Mouse (Mus musculus) embryonic facial prominence, embryonic 14.5 days (tissue): ENCODE results near the gene Chst8. TPM values are rescaled to one million over a fixed set of nuclear protein-coding genes. Genes with fewer than 3 reads are reported as not detected.
A peak's percentile ranks its signal among the peaks of the same experiment; 100 is the strongest.

Experiments used
- ATAC-seq: fragments of 200-750 bp; cut with Nextera tagmentation; 2 replicates; pipeline ENCODE4 v1.8.0; 2017; ENCODE audit warnings: low read depth, moderate number of reproducible peaks, moderate TSS enrichment
- DNase-seq: peaks from one replicate; pipeline ENCODE4 v3.0.0-alpha.2; 2015; ENCODE audit warnings: low spot score
- H3K27ac ChIP-seq: fragments of 300-500 bp; sonication (generic); replicated peaks from 2 replicates; pipeline ENCODE4 v1.5.1; 2014; ENCODE audit warnings: low read depth, mild to moderate bottlenecking, low read length, moderate library complexity
- H3K27me3 ChIP-seq: fragments of 300-500 bp; sonication (generic); replicated peaks from 2 replicates; pipeline ENCODE4 v1.6.1; 2014; ENCODE audit warnings: low read length; ENCODE audit not compliant: control insufficient read depth, insufficient read depth
- H3K36me3 ChIP-seq: fragments of 300-500 bp; sonication (generic); 2 replicates; pipeline ENCODE4 v1.6.1; 2014; ENCODE audit warnings: low read length, mixed read lengths; ENCODE audit not compliant: control insufficient read depth, insufficient read depth
- H3K4me1 ChIP-seq: fragments of 300-500 bp; sonication (generic); 2 replicates; pipeline ENCODE4 v1.6.1; 2014; ENCODE audit warnings: antibody characterized with exemption, low read length; ENCODE audit not compliant: control insufficient read depth, insufficient read depth
- H3K4me2 ChIP-seq: fragments of 300-500 bp; sonication (generic); 2 replicates; pipeline ENCODE4 v1.6.1; 2014; ENCODE audit warnings: low read depth, mild to moderate bottlenecking, low read length, moderate library complexity, mixed read lengths
- H3K4me3 ChIP-seq: fragments of 300-500 bp; sonication (generic); 2 replicates; pipeline ENCODE4 v1.5.1; 2014; ENCODE audit warnings: low read depth, mild to moderate bottlenecking, low read length
- H3K9ac ChIP-seq: fragments of 300-500 bp; sonication (generic); 2 replicates; pipeline ENCODE4 v1.6.1; 2014; ENCODE audit warnings: low read depth, mild to moderate bottlenecking, low read length, moderate library complexity, mixed read lengths
- H3K9me3 ChIP-seq: fragments of 300-500 bp; sonication (generic); 2 replicates; pipeline ENCODE4 v1.6.1; 2016; ENCODE audit warnings: low read length; ENCODE audit not compliant: control insufficient read depth
- WGBS: fragments of 180-500 bp; shearing (Covaris S2); extraction: QIAGEN DNeasy Blood & Tissue Kit; methylation state at CpG from one replicate; pipeline ENCODE4 v1.1.7; 2014; 5-methylcytosine and 5-hydroxymethylcytosine counted together
- polyA plus RNA-seq: library from polyadenylated mRNA; unstranded; fragments of >200 nt; fragmentation: Nextera tagmentation; extraction: Ambion mirVana; gene quantifications from 2 replicates; pipeline ENCODE4 v1.2.1, GENCODE M21; 2014

The Chst8 gene
- polyA plus RNA-seq, 1 experiment from 2014 or later = 5.3 TPM

GRCm38 (mm10) chr7:34647052-34647451 is 165.5 kb downstream of the Chst8 start:
- Histone ChIP-seq H3K9ac (no peak overlapping the region), H3K27ac (no peak overlapping the region), H3K4me1 (peaks cover 8% of the 10 kb centered on the region), H3K9me3 (no peaks in the 10 kb centered on the region), H3K27me3 (no peaks in the 10 kb centered on the region), H3K4me2 (no peak overlapping the region), H3K4me3 (no peak overlapping the region), H3K36me3 (peaks cover 82% of the 10 kb centered on the region)
- DNase-seq (peak; percentile 58), ATAC-seq (no peak)
- 62% methylated on average over 9 of the region's 9 CpGs for WGBS

- Histone ChIP-seq H3K4me3 (no peak overlapping the region), H3K27me3 (no peaks in the 10 kb centered on the region), H3K9ac (no peak overlapping the region), H3K4me1 (peaks cover 3% of the 10 kb centered on the region; the same call in 1 of the 2 replicates), H3K9me3 (no peaks in the 10 kb centered on the region), H3K4me2 (no peak overlapping the region), H3K36me3 (peaks cover 90% of the 10 kb centered on the region), H3K27ac (no peak overlapping the region)
- WGBS = 85% methylated on average over 12 of the region's 12 CpGs
- DNase-seq (no peak), ATAC-seq (no peak)
Measured at GRCm38 (mm10) chr7:34646144-34646795, 166.2 kb downstream of the Chst8 start.

GRCm38 (mm10) chr7:34645623-34646022 is 166.9 kb downstream of the Chst8 start:
- no peak for ATAC-seq
- Histone ChIP-seq H3K4me2 (no peak overlapping the region), H3K27ac (no peak overlapping the region), H3K4me3 (no peak overlapping the region), H3K36me3 (peaks cover 95% of the 10 kb centered on the region), H3K4me1 (peaks cover 3% of the 10 kb centered on the region; the same call in 1 of the 2 replicates), H3K27me3 (no peaks in the 10 kb centered on the region), H3K9me3 (no peaks in the 10 kb centered on the region), H3K9ac (no peak overlapping the region)
- 84% methylated on average over 2 of the region's 2 CpGs for WGBS
- no peak for DNase-seq

- H3K9ac ChIP-seq = no peak overlapping the region
- no peak overlapping the region for H3K4me2 ChIP-seq
- H3K9me3 ChIP-seq = no peaks in the 10 kb centered on the region
- H3K27ac ChIP-seq = no peak overlapping the region
- 86% methylated on average over 18 of the region's 18 CpGs for WGBS
- no peaks in the 10 kb centered on the region for H3K27me3 ChIP-seq
- peaks cover 3% of the 10 kb centered on the region; the same call in 1 of the 2 replicates for H3K4me1 ChIP-seq
- no peak for ATAC-seq
- H3K36me3 ChIP-seq = peaks cover 98% of the 10 kb centered on the region
- H3K4me3 ChIP-seq = no peak overlapping the region
- DNase-seq = no peak
Measured at GRCm38 (mm10) chr7:34644591-34644990, 167.9 kb downstream of the Chst8 start.

GRCm38 (mm10) chr7:34643329-34643728 is 169.2 kb downstream of the Chst8 start:
- Histone ChIP-seq H3K9me3 (no peaks in the 10 kb centered on the region), H3K9ac (no peak overlapping the region), H3K27ac (peak overlapping the region; percentile 24; the same call in 1 of the 2 replicates), H3K4me1 (peaks cover 3% of the 10 kb centered on the region; the same call in 1 of the 2 replicates), H3K4me3 (no peak overlapping the region), H3K36me3 (peaks cover 94% of the 10 kb centered on the region), H3K4me2 (no peak overlapping the region), H3K27me3 (no peaks in the 10 kb centered on the region)
- DNase-seq = peak; percentile 65
- peak; percentile 82 for ATAC-seq
- 54% methylated on average over 6 of the region's 6 CpGs for whole genome bisulfite sequencing

- Histone ChIP-seq H3K27me3 (no peaks in the 10 kb centered on the region), H3K36me3 (peaks cover 80% of the 10 kb centered on the region), H3K9ac (no peak overlapping the region), H3K4me1 (no peaks in the 10 kb centered on the region; the same call in 1 of the 2 replicates), H3K27ac (no peak overlapping the region), H3K4me3 (no peak overlapping the region), H3K9me3 (no peaks in the 10 kb centered on the region), H3K4me2 (no peak overlapping the region)
- ATAC-seq (no peak), DNase-seq (no peak)
- 86% methylated on average over 13 of the region's 13 CpGs for WGBS
Measured at GRCm38 (mm10) chr7:34641968-34642367, 170.5 kb downstream of the Chst8 start.

- Histone ChIP-seq H3K9me3 (no peaks in the 10 kb centered on the region), H3K4me1 (no peaks in the 10 kb centered on the region; the same call in 1 of the 2 replicates), H3K4me3 (no peak overlapping the region), H3K36me3 (peaks cover 59% of the 10 kb centered on the region), H3K27me3 (no peaks in the 10 kb centered on the region), H3K27ac (no peak overlapping the region), H3K9ac (no peak overlapping the region), H3K4me2 (no peak overlapping the region)
- DNase-seq = no peak
- no peak for ATAC-seq
- WGBS = 90% methylated on average over 11 of the region's 11 CpGs
Measured at GRCm38 (mm10) chr7:34639798-34640197, 172.7 kb downstream of the Chst8 start.

GRCm38 (mm10) chr7:34636661-34637060 is 175.8 kb downstream of the Chst8 start:
- H3K4me2 ChIP-seq = no peak overlapping the region
- DNase-seq = no peak
- H3K9ac ChIP-seq = no peak overlapping the region
- no peaks in the 10 kb centered on the region for H3K27me3 ChIP-seq
- no peak for ATAC-seq
- no peak overlapping the region for H3K27ac ChIP-seq
- H3K36me3 ChIP-seq = peaks cover 27% of the 10 kb centered on the region
- H3K4me1 ChIP-seq = no peaks in the 10 kb centered on the region
- no peaks in the 10 kb centered on the region for H3K9me3 ChIP-seq
- 79% methylated on average over 4 of the region's 4 CpGs for WGBS
- H3K4me3 ChIP-seq = no peak overlapping the region
